7 mouse cellular contexts compared by ENCODE assay signal in genomic region chr13:31658963-31659362, GRCm38 (mm10). TPM values are rescaled to one million over a fixed set of nuclear protein-coding genes. Genes with fewer than 3 reads are reported as not detected.
DNase-seq lines count a peak whose midpoint lies in the region; ATAC-seq lines count a peak whose summit lies in the region.

No protein-coding gene starts in this region.

- DNase-seq in urinary bladder, adult 18-20 months (ENCODE audit: low spot score in 2 of 2): peak; percentile 10 to 43
- DNase-seq in urinary bladder, adult 2 months (ENCODE audit: low spot score): no peak
- peak; percentile 13 for DNase-seq in c-Kit-positive CD71-positive TER-119-negative erythroid progenitor cells, embryonic 14.5 days (ENCODE audit: low read depth)
- DNase-seq in layer of hippocampus, adult 11-12 months (ENCODE audit: low spot score): peak; percentile 80
- peak; percentile 68 for DNase-seq in right cerebral cortex, postnatal 14 days

- H3K4me2 ChIP-seq in lung, embryonic 16.5 days (ENCODE audit: low read depth, low read length): no peak overlapping the region

- no peaks in the 10 kb centered on the region; the same call in 1 of the 2 replicates for H3K27me3 ChIP-seq in lung, embryonic 16.5 days (ENCODE audit: control insufficient read depth, insufficient read depth, low read depth, low read length)

- no peak overlapping the region for H3K4me3 ChIP-seq in lung, embryonic 16.5 days (ENCODE audit: low read length)

- H3K36me3 ChIP-seq in lung, embryonic 16.5 days (ENCODE audit: control insufficient read depth, insufficient read depth, low read length): no peaks in the 10 kb centered on the region

- peak; percentile 88 for ATAC-seq in frontal cortex, adult (ENCODE audit: low TSS enrichment)
- peak; percentile 42; the same call in 1 of the 2 replicates for ATAC-seq in lung, embryonic 16.5 days (ENCODE audit: low read depth)

- WGBS in lung, embryonic 16.5 days: 2% methylated on average over 3 of the region's 3 CpGs

- H3K27ac ChIP-seq in lung, embryonic 16.5 days (ENCODE audit: low read length): no peak overlapping the region

- H3K4me1 ChIP-seq in lung, embryonic 16.5 days (replicated peaks; ENCODE audit: control insufficient read depth, insufficient read depth, low read length): peaks cover 5% of the 10 kb centered on the region; the same call in 1 of the 2 replicates

- H3K9ac ChIP-seq in lung, embryonic 16.5 days (ENCODE audit: low read length): no peak overlapping the region

- H3K9me3 ChIP-seq in lung, embryonic 16.5 days (ENCODE audit: control insufficient read depth, low read length): no peaks in the 10 kb centered on the region

RNA-seq across cellular contexts. Expression of gene Foxf2, which starts 33.3 kb away (rescaled TPM):
- 14.1 and 15.0 TPM in 2 replicates for polyA plus RNA-seq in urinary bladder, adult 2 months (2012; rRNA removed)
- 19.4 and 22.9 TPM in 2 replicates for polyA plus RNA-seq in lung, embryonic 16.5 days (2015; fragmentation: Nextera tagmentation; extraction: Ambion mirVana)
